Mouse (Mus musculus) brain, embryonic 14.5 days (tissue): ENCODE data around the gene Gnb1.

Source experiments
- CTCF ChIP-seq: fragments of 200-500 bp; IDR thresholded peaks from 2 replicates; pipeline ENCODE4 v1.5.1; 2012; ENCODE audit warnings: inconsistent platforms, mild to moderate bottlenecking, moderate library complexity, borderline replicate concordance; ENCODE audit not compliant: insufficient read depth, insufficient read length; ENCODE audit errors: extremely low read depth
- POLR2A ChIP-seq: fragments of 200-500 bp; IDR thresholded peaks from 2 replicates; pipeline ENCODE4 v1.6.1; 2012; ENCODE audit warnings: mild to moderate bottlenecking, inconsistent platforms, borderline replicate concordance; ENCODE audit not compliant: poor library complexity, insufficient read depth, insufficient read length, severe bottlenecking; ENCODE audit errors: extremely low read depth

DNA sequence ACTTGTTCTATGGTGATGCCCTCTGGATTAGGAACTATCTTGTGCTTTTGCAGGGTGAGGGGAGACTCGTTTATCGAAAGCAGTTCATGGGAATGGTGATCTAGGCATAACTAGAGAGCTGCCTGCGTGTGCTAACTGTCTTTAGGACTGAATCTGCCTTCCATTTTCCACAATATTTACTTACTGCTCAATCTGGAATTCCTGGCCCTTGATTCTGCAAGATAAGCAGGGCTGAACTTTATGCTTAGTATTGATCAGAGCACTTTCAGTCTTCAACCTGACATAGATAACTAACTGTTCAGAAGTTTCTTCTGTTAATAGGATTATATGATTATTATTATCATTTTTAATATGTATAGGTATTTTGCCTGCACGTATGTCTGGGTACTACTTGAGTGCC is 114.0 kb downstream of the Gnb1 start:
- no peak for TF ChIP-seq POLR2A
- TF ChIP-seq CTCF: no peak
